Mouse (Mus musculus): ENCODE measurements around the gene Cadm4.
"Not testable (repeated sequence)": the region's sequence is repeated elsewhere in the genome, so short reads cannot be mapped to it uniquely, and the experiment has no call there.

Cadm4 gene

GRCm38 (mm10) chr7:24501492-24501891 is 19.7 kb downstream of the Cadm4 start:
- no peak for DNase-seq (ENCODE audit: low spot score)

- DNase-seq (ENCODE audit: low spot score): no peak
Observed at GRCm38 (mm10) chr7:24504004-24504403, 22.2 kb downstream of the Cadm4 start.

GRCm38 (mm10) chr7:24504868-24505267 is 23.0 kb downstream of the Cadm4 start:
- DNase-seq (ENCODE audit: low spot score): no peak

- no peak for DNase-seq (ENCODE audit: low spot score)
Observed at GRCm38 (mm10) chr7:24505447-24506064, 23.7 kb downstream of the Cadm4 start.

GRCm38 (mm10) chr7:24506065-24506459 is 24.2 kb downstream of the Cadm4 start:
- no peak for DNase-seq (ENCODE audit: low spot score)

GRCm38 (mm10) chr7:24506476-24506837 is 24.6 kb downstream of the Cadm4 start:
- DNase-seq (ENCODE audit: low spot score): peak; percentile 78

- DNase-seq (ENCODE audit: low spot score): peak; percentile 72
Observed at GRCm38 (mm10) chr7:24506838-24507725, 25.3 kb downstream of the Cadm4 start, which contains the start of gene Zfp428. Gene Zfp428 (plus strand): TSS chr7:24507006.

- no peak for DNase-seq (ENCODE audit: low spot score)
Observed at GRCm38 (mm10) chr7:24507726-24508114, 25.9 kb downstream of the Cadm4 start.

GRCm38 (mm10) chr7:24512355-24512754 is 30.5 kb downstream of the Cadm4 start, which contains the start of gene AC161166.1:
Gene AC161166.1 (minus strand): TSS chr7:24512455.
- DNase-seq (ENCODE audit: low spot score): no peak

- not testable (repeated sequence) for DNase-seq (ENCODE audit: low spot score)
Observed at GRCm38 (mm10) chr7:24516319-24516718, 34.5 kb downstream of the Cadm4 start.

GRCm38 (mm10) chr7:24517077-24517476 is 35.3 kb downstream of the Cadm4 start:
- DNase-seq (ENCODE audit: low spot score): no peak

GRCm38 (mm10) chr7:24517654-24518053 is 35.8 kb downstream of the Cadm4 start:
- no peak for DNase-seq (ENCODE audit: low spot score)

- DNase-seq (ENCODE audit: low spot score): no peak
Observed at GRCm38 (mm10) chr7:24519130-24519529, 37.3 kb downstream of the Cadm4 start.

- DNase-seq (ENCODE audit: low spot score): not testable (repeated sequence)
Observed at GRCm38 (mm10) chr7:24520054-24520453, 38.2 kb downstream of the Cadm4 start.

GRCm38 (mm10) chr7:24522805-24523204 is 41.0 kb downstream of the Cadm4 start:
- DNase-seq (ENCODE audit: low spot score): peak; percentile 7

- no peak for DNase-seq (ENCODE audit: low spot score)
Observed at GRCm38 (mm10) chr7:24523723-24524122, 41.9 kb downstream of the Cadm4 start.

- no peak for DNase-seq (ENCODE audit: low spot score)
Observed at GRCm38 (mm10) chr7:24524978-24525377, 43.2 kb downstream of the Cadm4 start.

GRCm38 (mm10) chr7:24525686-24526420 is 44.0 kb downstream of the Cadm4 start:
- no peak for DNase-seq (ENCODE audit: low spot score)

- no peak for DNase-seq (ENCODE audit: low spot score)
Observed at GRCm38 (mm10) chr7:24528861-24529260, 47.0 kb downstream of the Cadm4 start.

- no peak for DNase-seq (ENCODE audit: low spot score)
Observed at GRCm38 (mm10) chr7:24529580-24529979, 47.8 kb downstream of the Cadm4 start.

- peak; percentile 99 for DNase-seq (ENCODE audit: low spot score)
Observed at GRCm38 (mm10) chr7:24530062-24530931, 48.5 kb downstream of the Cadm4 start, which contains the start of gene Irgq. Gene Irgq (plus strand): TSS chr7:24530689.

Data from adipocyte (in vitro differentiated cells).